Mouse (Mus musculus) liver, adult 2 months (tissue): ENCODE measurements at regions not wholly inside any gene's neighbourhood (a gene's known extent, or its start where the extent isn't known, plus 50 kb on each side); places are given as distances from the start of the nearest gene placed in this dataset.

Source experiments
- CTCF ChIP-seq: fragments of 200-500 bp; IDR thresholded peaks from 2 replicates; pipeline ENCODE4 v1.5.1; 2011; ENCODE audit warnings: low read depth, low read length, control low read depth
- POLR2A ChIP-seq: fragments of 200-500 bp; IDR thresholded peaks from 2 replicates; pipeline ENCODE4 v1.6.1; 2011; ENCODE audit warnings: low read length, control low read depth; ENCODE audit not compliant: insufficient read depth; ENCODE audit errors: extremely low read depth

GRCm38 (mm10) chr6:99864949-99865348 is 138.8 kb upstream of the Prok2 start:
- TF ChIP-seq POLR2A = no peak
- TF ChIP-seq CTCF = no peak
